Mouse (Mus musculus): ENCODE measurements around the gene Cyp4a12a. TPM values are rescaled to one million over a fixed set of nuclear protein-coding genes. Genes with fewer than 3 reads are reported as not detected.
"Not testable (repeated sequence)": the region's sequence is repeated elsewhere in the genome, so short reads cannot be mapped to it uniquely, and the experiment has no call there.

Cyp4a12a gene
- not detected in 2 replicates for polyA plus RNA-seq (2015; fragmentation: Nextera tagmentation; extraction: Ambion mirVana)

- H3K36me3 ChIP-seq; H3K4me3 ChIP-seq; H3K27ac ChIP-seq; H3K4me2 ChIP-seq (replicated peaks); H3K27me3 ChIP-seq; H3K9me3 ChIP-seq; H3K9ac ChIP-seq; H3K4me1 ChIP-seq; ATAC-seq (ENCODE audit: low FRiP score, low read depth): not testable (repeated sequence)
Measured at GRCm38 (mm10) chr4:115298746-115299145, at the start of gene Cyp4a12a. Gene Cyp4a12a, plus strand, starts transcription at chr4:115299046.

- not testable (repeated sequence) for H3K9me3 ChIP-seq; H3K9ac ChIP-seq; ATAC-seq (ENCODE audit: low FRiP score, low read depth); H3K4me3 ChIP-seq; H3K4me1 ChIP-seq; H3K36me3 ChIP-seq; H3K27ac ChIP-seq; H3K4me2 ChIP-seq (replicated peaks); H3K27me3 ChIP-seq
- 78% methylated on average over 3 of the region's 4 CpGs for WGBS
Measured at GRCm38 (mm10) chr4:115264687-115265569, 33.9 kb upstream of the Cyp4a12a start.

GRCm38 (mm10) chr4:115278215-115278982, 20.4 kb upstream of the Cyp4a12a start:
- H3K36me3 ChIP-seq; ATAC-seq (ENCODE audit: low FRiP score, low read depth); H3K4me3 ChIP-seq; H3K4me2 ChIP-seq (replicated peaks); H3K4me1 ChIP-seq; H3K9ac ChIP-seq; H3K9me3 ChIP-seq; H3K27me3 ChIP-seq; H3K27ac ChIP-seq: not testable (repeated sequence)
- WGBS, result 81% methylated on average over 2 of the region's 3 CpGs

GRCm38 (mm10) chr4:115280342-115280741, 18.5 kb upstream of the Cyp4a12a start:
- no peak overlapping the region for H3K27ac ChIP-seq
- H3K9me3 ChIP-seq, result no peaks in the 10 kb centered on the region
- ATAC-seq (ENCODE audit: low FRiP score, low read depth), result no peak
- H3K36me3 ChIP-seq, result no peaks in the 10 kb centered on the region
- H3K27me3 ChIP-seq, result no peaks in the 10 kb centered on the region
- H3K4me1 ChIP-seq, result no peaks in the 10 kb centered on the region
- peak overlapping the region; percentile 58 for H3K4me2 ChIP-seq (replicated peaks)
- no peak overlapping the region for H3K4me3 ChIP-seq
- no peak overlapping the region for H3K9ac ChIP-seq

- not testable (repeated sequence) for H3K9me3 ChIP-seq; H3K27ac ChIP-seq; ATAC-seq (ENCODE audit: low FRiP score, low read depth); H3K27me3 ChIP-seq; H3K4me1 ChIP-seq; H3K36me3 ChIP-seq
- 14% methylated on average over 10 of the region's 10 CpGs for WGBS
- 0 out of 2 replicates have a peak overlapping the region, but pooled peaks have one; percentile 35 for H3K9ac ChIP-seq
- peak overlapping the region; percentile 58 for H3K4me2 ChIP-seq (replicated peaks)
- H3K4me3 ChIP-seq, result peak overlapping the region; percentile 37
Measured at GRCm38 (mm10) chr4:115280779-115281178, 18.1 kb upstream of the Cyp4a12a start.

- Histone ChIP-seq H3K4me2 (replicated peaks) (peak overlapping the region; percentile 58), H3K4me3 (peak overlapping the region; percentile 37)
- H3K9me3 ChIP-seq, H3K27me3 ChIP-seq, H3K27ac ChIP-seq, H3K36me3 ChIP-seq, H3K9ac ChIP-seq, H3K4me1 ChIP-seq: not testable (repeated sequence)
- peak; percentile 61; the same call in 1 of the 2 replicates for ATAC-seq (ENCODE audit: low FRiP score, low read depth)
- 12% methylated on average over 20 of the region's 23 CpGs for WGBS
Measured at GRCm38 (mm10) chr4:115281231-115281767, 17.5 kb upstream of the Cyp4a12a start.

- not testable (repeated sequence) for H3K4me3 ChIP-seq; H3K9me3 ChIP-seq; H3K4me2 ChIP-seq (replicated peaks); H3K27me3 ChIP-seq; H3K4me1 ChIP-seq; ATAC-seq (ENCODE audit: low FRiP score, low read depth); H3K27ac ChIP-seq; H3K36me3 ChIP-seq; H3K9ac ChIP-seq
Measured at GRCm38 (mm10) chr4:115325722-115326121, 26.9 kb downstream of the Cyp4a12a start.

GRCm38 (mm10) chr4:115365624-115366023, 66.8 kb downstream of the Cyp4a12a start:
- 81% methylated on average over 3 of the region's 3 CpGs for WGBS
- H3K4me2 ChIP-seq (replicated peaks); H3K27ac ChIP-seq; H3K9me3 ChIP-seq; H3K9ac ChIP-seq; H3K36me3 ChIP-seq; ATAC-seq (ENCODE audit: low FRiP score, low read depth); H3K27me3 ChIP-seq; H3K4me1 ChIP-seq; H3K4me3 ChIP-seq: not testable (repeated sequence)

- not testable (repeated sequence) for H3K4me1 ChIP-seq; H3K4me2 ChIP-seq (replicated peaks); H3K36me3 ChIP-seq; H3K27ac ChIP-seq; H3K27me3 ChIP-seq; H3K9me3 ChIP-seq; H3K9ac ChIP-seq; H3K4me3 ChIP-seq; ATAC-seq (ENCODE audit: low FRiP score, low read depth)
Measured at GRCm38 (mm10) chr4:115368067-115368466, 69.2 kb downstream of the Cyp4a12a start.

Other genes with a start within 250 kb of the Cyp4a12a start
- 1.3 and 1.6 TPM in 2 replicates for gene Tal1, start 242.6 kb upstream of the Cyp4a12a start, polyA plus RNA-seq (2015; fragmentation: Nextera tagmentation; extraction: Ambion mirVana)
- gene Pdzk1ip1, start 210.3 kb upstream of the Cyp4a12a start, polyA plus RNA-seq (2015; fragmentation: Nextera tagmentation; extraction: Ambion mirVana), result 6.9 and 8.6 TPM in 2 replicates
- 0.09 TPM in 1 of 2 replicates, not detected in the other for gene Cyp4x1, start 164.8 kb upstream of the Cyp4a12a start, polyA plus RNA-seq (2015; fragmentation: Nextera tagmentation; extraction: Ambion mirVana)
- not detected in 2 replicates for gene Cyp4a29, start 57.0 kb upstream of the Cyp4a12a start, polyA plus RNA-seq (2015; fragmentation: Nextera tagmentation; extraction: Ambion mirVana)
- not detected in 2 replicates for gene Cyp4a12b, start 112.6 kb downstream of the Cyp4a12a start, polyA plus RNA-seq (2015; fragmentation: Nextera tagmentation; extraction: Ambion mirVana)
- not detected in 2 replicates for gene Cyp4a30b, start 153.6 kb downstream of the Cyp4a12a start, polyA plus RNA-seq (2015; fragmentation: Nextera tagmentation; extraction: Ambion mirVana)
- gene Cyp4a14, start 197.1 kb downstream of the Cyp4a12a start, polyA plus RNA-seq (2015; fragmentation: Nextera tagmentation; extraction: Ambion mirVana), result not detected in 2 replicates
- not detected in 2 replicates for gene Cyp4a10, start 219.2 kb downstream of the Cyp4a12a start, polyA plus RNA-seq (2015; fragmentation: Nextera tagmentation; extraction: Ambion mirVana)

All from limb, embryonic 13.5 days (tissue).